8 mouse cellular contexts compared by ENCODE assay signal in genomic region chr5:76868693-76869286, GRCm38 (mm10). TPM values are rescaled to one million over a fixed set of nuclear protein-coding genes. Genes with fewer than 3 reads are reported as not detected.
DNase-seq lines count a peak whose midpoint lies in the region; ATAC-seq and TF ChIP-seq lines count a peak whose summit lies in the region.

No protein-coding gene starts in this region.

- 28% methylated on average over 16 of the region's 16 CpGs for WGBS in forebrain, embryonic 12.5 days
- WGBS in intestine, embryonic 15.5 days: 36% methylated on average over 16 of the region's 16 CpGs
- WGBS in liver, embryonic 16.5 days (ENCODE audit: insufficient replicate concordance): 34% methylated on average over 16 of the region's 16 CpGs
- 29% methylated on average over 16 of the region's 16 CpGs for WGBS in neural tube, embryonic 12.5 days

- DNase-seq in layer of hippocampus, adult 2 months (ENCODE audit: low spot score in 2 of 2): peak in 1 of 2 experiments; percentile 29
- DNase-seq in layer of hippocampus, postnatal 25 days (ENCODE audit: extremely low spot score in 1 of 2, low spot score in 1 of 2): no peak
- no peak for DNase-seq in right cerebral cortex, postnatal 14 days
- no peak for DNase-seq in urinary bladder, postnatal 14 days (ENCODE audit: low spot score)

- H3K4me1 ChIP-seq in forebrain, embryonic 12.5 days: no peaks in the 10 kb centered on the region; the same call in 1 of the 2 replicates
- no peaks in the 10 kb centered on the region for H3K4me1 ChIP-seq in intestine, embryonic 15.5 days (replicated peaks)
- H3K4me1 ChIP-seq in liver, embryonic 16.5 days (ENCODE audit: control insufficient read depth, low read depth, low read length): no peaks in the 10 kb centered on the region; the same call in 1 of the 2 replicates
- no peaks in the 10 kb centered on the region for H3K4me1 ChIP-seq in neural tube, embryonic 12.5 days

- peaks cover 81% of the 10 kb centered on the region for H3K36me3 ChIP-seq in forebrain, embryonic 12.5 days (replicated peaks)
- H3K36me3 ChIP-seq in intestine, embryonic 15.5 days: peaks cover 3% of the 10 kb centered on the region; the same call in 1 of the 2 replicates
- peaks cover 3% of the 10 kb centered on the region; the same call in 1 of the 2 replicates for H3K36me3 ChIP-seq in liver, embryonic 16.5 days (ENCODE audit: control insufficient read depth, insufficient read depth)
- peaks cover 67% of the 10 kb centered on the region for H3K36me3 ChIP-seq in neural tube, embryonic 12.5 days

- no peak overlapping the region for H3K9ac ChIP-seq in forebrain, embryonic 12.5 days
- peak overlapping the region; percentile 39; the same call in 1 of the 2 replicates for H3K9ac ChIP-seq in intestine, embryonic 15.5 days
- H3K9ac ChIP-seq in liver, embryonic 16.5 days (ENCODE audit: low read depth, low read length): peak overlapping the region; percentile 34
- no peak overlapping the region for H3K9ac ChIP-seq in neural tube, embryonic 12.5 days

- no peaks in the 10 kb centered on the region for H3K27me3 ChIP-seq in forebrain, embryonic 12.5 days
- H3K27me3 ChIP-seq in intestine, embryonic 15.5 days (replicated peaks): no peaks in the 10 kb centered on the region
- no peaks in the 10 kb centered on the region for H3K27me3 ChIP-seq in liver, embryonic 16.5 days (ENCODE audit: control insufficient read depth, insufficient read depth, low read depth, low read length)
- no peaks in the 10 kb centered on the region for H3K27me3 ChIP-seq in neural tube, embryonic 12.5 days (replicated peaks)

- peak; percentile 63; the same call in 1 of the 2 replicates for ATAC-seq in forebrain, embryonic 12.5 days (ENCODE audit: low FRiP score)
- ATAC-seq in intestine, embryonic 15.5 days: peak; percentile 80
- ATAC-seq in liver, embryonic 16.5 days (ENCODE audit: low read depth): peak; percentile 85
- peak; percentile 37; the same call in 1 of the 2 replicates for ATAC-seq in neural tube, embryonic 12.5 days (ENCODE audit: low FRiP score, low read depth)

- H3K27ac ChIP-seq in layer of hippocampus, adult 2 months: no peak overlapping the region
- H3K27ac ChIP-seq in forebrain, embryonic 12.5 days: no peak overlapping the region
- H3K27ac ChIP-seq in intestine, embryonic 15.5 days: no peak overlapping the region
- H3K27ac ChIP-seq in liver, embryonic 16.5 days (ENCODE audit: low read length): no peak overlapping the region
- no peak overlapping the region for H3K27ac ChIP-seq in neural tube, embryonic 12.5 days

- H3K9me3 ChIP-seq in forebrain, embryonic 12.5 days: no peaks in the 10 kb centered on the region
- H3K9me3 ChIP-seq in intestine, embryonic 15.5 days: no peaks in the 10 kb centered on the region
- H3K9me3 ChIP-seq in liver, embryonic 16.5 days (replicated peaks; ENCODE audit: control insufficient read depth, low read length): no peaks in the 10 kb centered on the region
- no peaks in the 10 kb centered on the region for H3K9me3 ChIP-seq in neural tube, embryonic 12.5 days

- H3K4me2 ChIP-seq in forebrain, embryonic 12.5 days: peak overlapping the region; percentile 29
- peak overlapping the region; percentile 48 for H3K4me2 ChIP-seq in intestine, embryonic 15.5 days (replicated peaks)
- peak overlapping the region; percentile 71 for H3K4me2 ChIP-seq in liver, embryonic 16.5 days (ENCODE audit: low read depth, low read length)
- peak overlapping the region; percentile 45 for H3K4me2 ChIP-seq in neural tube, embryonic 12.5 days (replicated peaks)

- peak overlapping the region; percentile 40 for H3K4me3 ChIP-seq in layer of hippocampus, adult 2 months
- H3K4me3 ChIP-seq in forebrain, embryonic 12.5 days (replicated peaks): peak overlapping the region; percentile 15; the same call in 1 of the 2 replicates
- peak overlapping the region; percentile 17 for H3K4me3 ChIP-seq in intestine, embryonic 15.5 days (replicated peaks)
- peak overlapping the region; percentile 54 for H3K4me3 ChIP-seq in liver, embryonic 16.5 days (ENCODE audit: low read depth, low read length)
- no peak overlapping the region for H3K4me3 ChIP-seq in neural tube, embryonic 12.5 days

- no peak for TF ChIP-seq CTCF in layer of hippocampus, adult 2 months (conservative IDR thresholded peaks at IDR 0.05)

RNA-seq across cellular contexts. Expression of gene Aasdh, which starts 36.5 kb away (rescaled TPM):
- total RNA-seq in layer of hippocampus, adult 2 months (2021): 10 to 100 TPM; 27.9 to 28.9 TPM
- total RNA-seq in layer of hippocampus, postnatal 25 days (2021): 10 to 100 TPM; 17.4 to 23.2 TPM
- 20.5 and 22.5 TPM in 2 replicates for polyA plus RNA-seq in forebrain, embryonic 12.5 days (2016; fragmentation: Nextera tagmentation; extraction: Ambion mirVana)
- 14.2 and 18.3 TPM in 2 replicates for polyA plus RNA-seq in intestine, embryonic 15.5 days (2015; fragmentation: Nextera tagmentation; extraction: Ambion mirVana)
- polyA plus RNA-seq in liver, embryonic 16.5 days (2015; fragmentation: Nextera tagmentation; extraction: Ambion mirVana): 5.8 and 6.1 TPM in 2 replicates
- polyA plus RNA-seq in neural tube, embryonic 12.5 days (2016; fragmentation: Nextera tagmentation; extraction: Ambion mirVana): 18.5 and 18.6 TPM in 2 replicates

Comparison
In these comparisons a context has a peak if more than half of its experiments do, and no peak if none do; other contexts are left out.
1. H3K9ac ChIP-seq: peak in intestine, embryonic 15.5 days (single experiment) and liver, embryonic 16.5 days (single experiment); none in forebrain, embryonic 12.5 days (single experiment) and neural tube, embryonic 12.5 days (single experiment).
2. Peak in every context shown above with its lines, with median percentiles within 50 percentile points of each other: ATAC-seq and H3K4me2 ChIP-seq.